Mouse (Mus musculus) MEL (cell line): ENCODE data around the gene Rnaseh2c. TPM values are rescaled to one million over a fixed set of nuclear protein-coding genes. Genes with fewer than 3 reads are reported as not detected.

Source experiments
- DNase-seq: peaks from one replicate; pipeline ENCODE4 v3.0.0; 2011; ENCODE audit warnings: low read depth, low spot score
- H3K27ac ChIP-seq: 2 replicates; pipeline ENCODE4 v1.5.1; 2012; ENCODE audit warnings: low read depth, mild to moderate bottlenecking, control low read depth, low read length, moderate library complexity; ENCODE audit not compliant: control insufficient read depth
- H3K27me3 ChIP-seq, 2 experiments: fragments of 150-350 bp in 1 of 2; sonication (generic) in 1 of 2; 2 replicates each; pipeline ENCODE4 v1.6.1; 2012; ENCODE audit warnings: low read length in 2 of 2, mild to moderate bottlenecking in 2 of 2, improper control_type of control experiment in 1 of 2, moderate library complexity in 1 of 2; ENCODE audit not compliant: insufficient read depth in 2 of 2, control insufficient read depth in 1 of 2
- H3K36me3 ChIP-seq, 2 experiments: 2 replicates each; pipeline ENCODE4 v1.6.1; 2012 to 2014; ENCODE audit warnings: low read length in 2 of 2, improper control_type of control experiment in 1 of 2, inconsistent platforms in 1 of 2, mild to moderate bottlenecking in 1 of 2; ENCODE audit not compliant: insufficient read depth in 2 of 2, control insufficient read depth in 1 of 2
- H3K4me1 ChIP-seq, 2 experiments: fragments of 150-350 bp in 1 of 2; sonication (generic) in 1 of 2; 2 replicates each; pipeline ENCODE4 v1.6.1; 2012; ENCODE audit warnings: low read length in 2 of 2, improper control_type of control experiment in 1 of 2, mild to moderate bottlenecking in 1 of 2; ENCODE audit not compliant: insufficient read depth in 2 of 2, control insufficient read depth in 1 of 2
- H3K4me3 ChIP-seq, 2 experiments: fragments of 150-350 bp in 1 of 2; sonication (generic) in 1 of 2; 2 replicates each; pipeline ENCODE4 v1.5.1; 2012; ENCODE audit warnings: low read depth in 2 of 2, low read length in 2 of 2, mild to moderate bottlenecking in 2 of 2, moderate library complexity in 2 of 2, control low read depth in 1 of 2, improper control_type of control experiment in 1 of 2; ENCODE audit not compliant: control insufficient read depth in 1 of 2, insufficient read depth in 1 of 2
- H3K79me2 ChIP-seq: 2 replicates; pipeline ENCODE4 v1.6.1; 2012; ENCODE audit warnings: mild to moderate bottlenecking, low read length, moderate library complexity; ENCODE audit not compliant: control insufficient read depth, poor library complexity, insufficient read depth
- H3K9ac ChIP-seq: 2 replicates; pipeline ENCODE4 v1.6.1; 2012; ENCODE audit warnings: low read depth, mild to moderate bottlenecking, control low read depth, low read length, moderate library complexity; ENCODE audit not compliant: control insufficient read depth, poor library complexity, severe bottlenecking
- H3K9me3 ChIP-seq: fragments of 150-350 bp; sonication (generic); replicated peaks from 2 replicates; pipeline ENCODE4 v1.6.1; 2012; ENCODE audit warnings: mild to moderate bottlenecking, low read length, improper control_type of control experiment, moderate library complexity; ENCODE audit not compliant: insufficient read depth
- BHLHE40 ChIP-seq: IDR thresholded peaks from 2 replicates; pipeline ENCODE4 v1.6.1; 2012; ENCODE audit warnings: low read depth, mild to moderate bottlenecking, inconsistent platforms, low read length, improper control_type of control experiment, borderline replicate concordance
- CHD2 ChIP-seq: IDR thresholded peaks from 2 replicates; pipeline ENCODE4 v1.6.1; 2011; ENCODE audit warnings: low read length, improper control_type of control experiment
- CTCF ChIP-seq, 3 experiments: IDR thresholded peaks in 2 of 3; conservative IDR thresholded peaks in 1 of 3; 2 replicates each; pipeline ENCODE4 v1.5.1; 2011 to 2012; ENCODE audit warnings: low read length in 3 of 3, low read depth in 2 of 3, mild to moderate bottlenecking in 2 of 3, improper control_type of control experiment in 1 of 3, inconsistent platforms in 1 of 3, mixed read lengths in 1 of 3, moderate library complexity in 1 of 3; ENCODE audit not compliant: control insufficient read depth in 1 of 3, insufficient read depth in 1 of 3, poor library complexity in 1 of 3, severe bottlenecking in 1 of 3
- EP300 ChIP-seq, 2 experiments: IDR thresholded peaks; 2 replicates each; pipeline ENCODE4 v1.6.1; 2011; ENCODE audit warnings: improper control_type of control experiment in 2 of 2, low read length in 2 of 2, low read depth in 1 of 2, mild to moderate bottlenecking in 1 of 2
- ETS1 ChIP-seq: IDR thresholded peaks from 2 replicates; pipeline ENCODE4 v1.6.1; 2012; ENCODE audit warnings: low read depth, mild to moderate bottlenecking, inconsistent platforms, low read length, improper control_type of control experiment, moderate library complexity
- GABPA ChIP-seq: IDR thresholded peaks from 2 replicates; pipeline ENCODE4 v1.6.1; 2012; ENCODE audit warnings: low read depth, mild to moderate bottlenecking, inconsistent platforms, low read length, improper control_type of control experiment, moderate library complexity
- GATA1 ChIP-seq: IDR thresholded peaks from 2 replicates; pipeline ENCODE4 v1.6.1; 2011; ENCODE audit warnings: low read depth, low read length, improper control_type of control experiment
- HCFC1 ChIP-seq: IDR thresholded peaks from 2 replicates; pipeline ENCODE4 v1.6.1; 2012; ENCODE audit warnings: low read depth, mild to moderate bottlenecking, inconsistent platforms, low read length, improper control_type of control experiment, moderate library complexity
- MAX ChIP-seq: IDR thresholded peaks from 2 replicates; pipeline ENCODE4 v1.6.1; 2011; ENCODE audit warnings: low read length, improper control_type of control experiment
- MAZ ChIP-seq: IDR thresholded peaks from 2 replicates; pipeline ENCODE4 v1.6.1; 2012; ENCODE audit warnings: low read depth, mild to moderate bottlenecking, inconsistent platforms, low read length, improper control_type of control experiment
- MXI1 ChIP-seq: IDR thresholded peaks from 2 replicates; pipeline ENCODE4 v1.6.1; 2011; ENCODE audit warnings: mild to moderate bottlenecking, low read depth, low read length, improper control_type of control experiment
- MYB ChIP-seq: IDR thresholded peaks from 2 replicates; pipeline ENCODE4 v1.6.1; 2011; ENCODE audit warnings: mild to moderate bottlenecking, low read depth, low read length, improper control_type of control experiment
- MYC ChIP-seq: IDR thresholded peaks from 2 replicates; pipeline ENCODE4 v1.6.1; 2011; ENCODE audit warnings: low read depth, mild to moderate bottlenecking, low read length, improper control_type of control experiment, moderate library complexity
- NELFE ChIP-seq: IDR thresholded peaks from 2 replicates; pipeline ENCODE4 v1.6.1; 2011; ENCODE audit warnings: low read depth, low read length, improper control_type of control experiment
- RAD21 ChIP-seq: IDR thresholded peaks from 2 replicates; pipeline ENCODE4 v1.6.1; 2011; ENCODE audit warnings: mild to moderate bottlenecking, low read depth, low read length, improper control_type of control experiment
- RCOR1 ChIP-seq: IDR thresholded peaks from 2 replicates; pipeline ENCODE4 v1.6.1; 2012; ENCODE audit warnings: low read depth, mild to moderate bottlenecking, inconsistent platforms, low read length, improper control_type of control experiment
- SIN3A ChIP-seq: IDR thresholded peaks from 2 replicates; pipeline ENCODE4 v1.6.1; 2012; ENCODE audit warnings: low read length, improper control_type of control experiment, inconsistent platforms
- SMC3 ChIP-seq: IDR thresholded peaks from 2 replicates; pipeline ENCODE4 v1.6.1; 2011; ENCODE audit warnings: low read depth, low read length, improper control_type of control experiment
- TAL1 ChIP-seq: IDR thresholded peaks from 2 replicates; pipeline ENCODE4 v1.6.1; 2012; ENCODE audit warnings: mild to moderate bottlenecking, inconsistent platforms, low read length, moderate library complexity, mixed read lengths
- TBP ChIP-seq: IDR thresholded peaks from 2 replicates; pipeline ENCODE4 v1.8.0; 2011; ENCODE audit warnings: low read depth, low read length, improper control_type of control experiment
- UBTF ChIP-seq: IDR thresholded peaks from 2 replicates; pipeline ENCODE4 v1.6.1; 2012; ENCODE audit warnings: low read depth, mild to moderate bottlenecking, inconsistent platforms, low read length, improper control_type of control experiment, moderate library complexity, borderline replicate concordance; ENCODE audit not compliant: insufficient read depth
- ZC3H11A ChIP-seq: IDR thresholded peaks from 2 replicates; pipeline ENCODE4 v1.6.1; 2012; ENCODE audit warnings: low read depth, mild to moderate bottlenecking, inconsistent platforms, low read length, improper control_type of control experiment
- ZKSCAN1 ChIP-seq: IDR thresholded peaks from 2 replicates; pipeline ENCODE4 v1.6.1; 2012; ENCODE audit warnings: low read depth, mild to moderate bottlenecking, inconsistent platforms, low read length, improper control_type of control experiment, moderate library complexity
- ZNF384 ChIP-seq: IDR thresholded peaks from 2 replicates; pipeline ENCODE4 v1.6.1; 2012; ENCODE audit warnings: low read depth, mild to moderate bottlenecking, inconsistent platforms, low read length, improper control_type of control experiment
- polyA plus RNA-seq, 2 experiments: library from polyadenylated mRNA; stranded (reverse) in 1 of 2; unstranded in 1 of 2; fragments of >175 nt in 1 of 2; fragments of >200 nt in 1 of 2; gene quantifications; 2 replicates each; pipeline versions ENCODE4 v1.2.1 to v1.2.4; 2012; ENCODE audit warnings: low replicate concordance in 2 of 2, low read depth in 1 of 2; ENCODE audit not compliant: insufficient read length in 2 of 2, insufficient read depth in 1 of 2, missing spikeins in 1 of 2
- total RNA-seq: library from RNA; depleted of rRNA; stranded (reverse); fragments of 300-350 nt; gene quantifications from 2 replicates; pipeline ENCODE4 v1.2.3, GENCODE M21; 2012

Rnaseh2c gene
- total and polyA plus RNA-seq, 3 experiments: 109 to 165 TPM; not detected in 1

GRCm38 (mm10) chr19:5589159-5589558 lies 12.5 kb upstream of the Rnaseh2c start:
- peaks cover 0 to 7% of the 10 kb centered on the region in 2 experiments; a peak in 1 of 4 replicates for H3K27me3 ChIP-seq
- no peak overlapping the region for H3K27ac ChIP-seq
- no peaks in the 10 kb centered on the region for H3K4me1 ChIP-seq
- TF ChIP-seq CHD2 (no peak), RAD21 (peak; percentile 62), RCOR1 (no peak), HCFC1 (no peak), SMC3 (peak; percentile 74), SIN3A (no peak), ZC3H11A (peak; percentile 40; the same call in 1 of the 2 replicates), CTCF (IDR thresholded peaks at IDR 0.05 in 2 of 3, conservative IDR thresholded peaks at IDR 0.05 in 1 of 3; ENCODE audit: control insufficient read depth in 1 of 3, insufficient read depth in 1 of 3, low read depth in 2 of 3, low read length in 3 of 3, poor library complexity in 1 of 3, severe bottlenecking in 1 of 3) (peak; percentile 14 to 65 (median 59); a peak in 5 of 6 replicates)
- no peaks in the 10 kb centered on the region for H3K79me2 ChIP-seq
- no peaks in the 10 kb centered on the region for H3K9me3 ChIP-seq
- no peaks in the 10 kb centered on the region for H3K36me3 ChIP-seq
- no peak overlapping the region for H3K4me3 ChIP-seq
- peak; percentile 43 for DNase-seq
- no peak overlapping the region for H3K9ac ChIP-seq

- no peaks in the 10 kb centered on the region for H3K27me3 ChIP-seq
- no peak overlapping the region for H3K9ac ChIP-seq
- H3K36me3 ChIP-seq: no peaks in the 10 kb centered on the region
- no peaks in the 10 kb centered on the region for H3K9me3 ChIP-seq
- TF ChIP-seq SMC3 (no peak), TAL1 (no peak)
- no peak overlapping the region for H3K4me3 ChIP-seq
- no peak for DNase-seq
- no peaks in the 10 kb centered on the region for H3K4me1 ChIP-seq
- H3K79me2 ChIP-seq: no peaks in the 10 kb centered on the region
- H3K27ac ChIP-seq: no peak overlapping the region
Measured at GRCm38 (mm10) chr19:5591888-5592287, 9.8 kb upstream of the Rnaseh2c start.

- TF ChIP-seq SIN3A: no peak
- TF ChIP-seq UBTF: no peak
- TF ChIP-seq BHLHE40: no peak
- TF ChIP-seq ETS1: no peak
- no peak for TF ChIP-seq SMC3
- TF ChIP-seq ZKSCAN1: no peak
- no peak for TF ChIP-seq TBP
- no peak for TF ChIP-seq RCOR1
- TF ChIP-seq GATA1: no peak
- TF ChIP-seq EP300 (IDR thresholded peaks at IDR 0.05; ENCODE audit: low read depth in 1 of 2, low read length in 2 of 2): no peak
- no peak for TF ChIP-seq MXI1
- TF ChIP-seq MYC: no peak
- TF ChIP-seq GABPA: no peak
- no peak for TF ChIP-seq CTCF (IDR thresholded peaks at IDR 0.05 in 2 of 3, conservative IDR thresholded peaks at IDR 0.05 in 1 of 3; ENCODE audit: control insufficient read depth in 1 of 3, insufficient read depth in 1 of 3, low read depth in 2 of 3, low read length in 3 of 3, poor library complexity in 1 of 3, severe bottlenecking in 1 of 3)
- TF ChIP-seq MAZ: no peak
- TF ChIP-seq MAX: no peak
- no peak for TF ChIP-seq ZNF384
- TF ChIP-seq NELFE: no peak
- no peak for TF ChIP-seq MYB
- H3K9ac ChIP-seq: no peak overlapping the region
- H3K27ac ChIP-seq: no peak overlapping the region
- H3K9me3 ChIP-seq: no peaks in the 10 kb centered on the region
- peaks cover 12% of the 10 kb centered on the region for H3K79me2 ChIP-seq
- DNase-seq: no peak
- no peaks in the 10 kb centered on the region for H3K27me3 ChIP-seq
- H3K36me3 ChIP-seq: peaks cover 0 to 5% of the 10 kb centered on the region in 2 experiments; a peak in 2 of 4 replicates
- no peak overlapping the region for H3K4me3 ChIP-seq
- H3K4me1 ChIP-seq: peaks cover 0 to 9% of the 10 kb centered on the region in 2 experiments; a peak in 3 of 4 replicates
Measured at GRCm38 (mm10) chr19:5599224-5599623, 2.4 kb upstream of the Rnaseh2c start.
